Mouse (Mus musculus) telencephalon, adult 2 months (tissue): Measurements from ENCODE around the gene Ugcg.
A peak's percentile ranks its signal among the peaks of the same experiment; 100 is the strongest.

Experiments used
- DNase-seq: peaks from one replicate; pipeline ENCODE4 v3.0.0-alpha.2; 2011; ENCODE audit warnings: low read depth, low spot score

The Ugcg gene

GRCm38 (mm10) chr4:59189546-59190237 lies 635 bp downstream of the Ugcg start:
- peak; percentile 21 for DNase-seq

DNA sequence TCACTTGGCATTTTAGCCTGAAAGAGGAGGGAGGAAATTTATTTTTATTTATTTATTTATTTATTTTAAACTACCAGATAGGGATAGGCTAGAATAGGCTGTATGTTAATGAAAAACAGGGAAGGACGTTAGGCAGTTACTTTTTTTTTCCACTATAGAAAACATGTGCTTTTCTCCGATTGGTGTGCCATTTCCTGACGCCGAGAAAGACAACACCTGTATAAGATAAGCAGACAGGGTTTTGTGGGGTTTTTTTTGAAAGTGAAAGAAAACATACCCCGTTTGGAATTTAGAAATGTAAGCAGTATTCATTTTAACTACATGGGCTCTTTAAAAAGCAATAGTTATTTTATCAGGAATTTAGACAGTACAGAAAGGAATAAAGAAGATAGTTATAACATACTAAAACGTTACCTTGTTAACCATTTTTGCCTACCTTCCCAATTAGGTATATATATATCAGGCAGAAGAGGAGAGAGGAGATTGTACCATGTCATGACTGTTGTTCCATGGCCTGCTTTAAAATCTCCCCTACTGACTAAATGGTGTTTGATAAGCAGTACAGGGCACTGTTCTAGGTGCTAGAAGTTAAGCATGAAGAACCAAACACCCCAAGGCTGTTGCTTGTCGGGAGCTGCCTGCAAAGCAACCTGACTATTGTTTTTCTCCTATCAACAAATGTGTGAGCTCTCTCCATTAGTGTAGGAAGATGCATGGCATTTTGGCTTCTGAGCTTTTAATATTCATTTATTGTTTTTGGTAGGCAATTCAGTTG lies 1.8 kb downstream of the Ugcg start:
- DNase-seq = no peak

GRCm38 (mm10) chr4:59194731-59195496 lies 5.9 kb downstream of the Ugcg start:
- DNase-seq = no peak

DNA sequence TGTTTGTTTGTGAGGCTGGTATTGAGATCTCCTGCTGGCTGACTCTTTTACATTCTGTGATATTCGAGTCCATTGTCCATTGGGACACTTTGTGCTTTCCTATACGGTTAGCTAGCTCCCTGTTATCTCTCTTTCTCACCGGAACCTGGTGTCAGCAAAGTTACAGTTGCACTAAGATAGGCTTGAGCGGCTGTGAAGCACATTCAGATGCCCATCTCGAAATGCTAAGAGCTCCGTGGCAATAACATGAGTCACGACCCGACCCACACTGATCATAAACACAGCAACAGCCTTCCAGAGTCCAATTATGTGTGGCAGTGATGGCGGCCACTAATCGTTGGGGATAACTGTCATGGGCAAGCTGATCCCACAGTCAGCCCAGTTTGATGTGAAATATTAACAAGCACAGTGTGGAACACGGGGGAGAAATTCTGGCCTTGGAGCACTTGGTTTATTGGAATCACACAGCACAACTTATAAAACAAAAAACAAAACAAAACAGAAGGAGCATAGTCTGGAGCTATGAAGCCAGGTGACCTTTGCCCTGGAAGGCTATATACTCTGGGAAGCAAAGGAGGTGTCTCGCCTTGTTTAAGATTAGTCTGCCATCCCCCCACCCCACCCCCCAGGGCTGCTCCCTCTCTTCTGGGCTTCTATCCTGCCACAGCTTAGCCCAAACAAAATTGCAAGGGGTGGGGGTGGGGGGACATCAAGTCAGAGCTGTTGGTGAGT lies 7.5 kb downstream of the Ugcg start:
- DNase-seq = no peak

- DNase-seq = no peak
Observed at GRCm38 (mm10) chr4:59197078-59197424, 8.0 kb downstream of the Ugcg start.

DNA sequence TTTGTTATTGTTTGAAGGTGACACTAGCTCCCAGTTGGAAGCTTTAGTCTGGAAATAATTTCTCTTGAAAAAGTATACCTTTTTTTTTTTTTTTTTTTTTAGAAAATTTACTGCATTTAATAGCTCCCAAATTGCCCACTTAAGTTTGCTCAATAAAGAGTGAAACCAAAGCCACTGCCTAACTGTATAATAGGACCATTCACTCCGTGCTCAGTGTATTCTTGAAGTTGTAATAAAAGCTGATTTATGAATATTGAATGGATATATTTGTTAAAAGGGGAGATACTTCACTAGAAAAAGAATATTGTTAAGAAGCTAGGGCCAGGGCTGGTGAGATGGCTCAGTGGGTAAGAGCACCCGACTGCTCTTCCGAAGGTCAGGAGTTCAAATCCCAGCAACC lies 8.4 kb downstream of the Ugcg start:
- no peak for DNase-seq

DNA sequence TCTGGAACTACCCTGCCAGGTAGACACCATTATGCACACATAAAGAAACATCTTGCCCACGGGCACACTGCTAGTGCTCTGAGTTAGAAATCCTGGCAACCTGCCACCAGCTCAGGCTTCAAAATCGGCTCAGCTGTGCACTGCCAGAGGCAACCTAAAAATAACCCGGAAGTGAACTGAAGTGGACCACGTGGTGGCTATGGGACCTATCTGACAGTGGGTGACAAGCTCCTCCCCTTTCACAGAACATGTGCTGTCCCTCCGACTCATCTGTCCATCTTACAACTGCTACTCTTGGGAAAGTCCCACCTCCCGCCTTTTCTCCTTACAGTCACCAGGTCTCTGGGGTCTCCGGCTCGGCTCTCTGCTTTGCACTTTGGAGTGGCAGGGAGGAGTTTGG lies 10.3 kb downstream of the Ugcg start:
- DNase-seq = no peak

DNA sequence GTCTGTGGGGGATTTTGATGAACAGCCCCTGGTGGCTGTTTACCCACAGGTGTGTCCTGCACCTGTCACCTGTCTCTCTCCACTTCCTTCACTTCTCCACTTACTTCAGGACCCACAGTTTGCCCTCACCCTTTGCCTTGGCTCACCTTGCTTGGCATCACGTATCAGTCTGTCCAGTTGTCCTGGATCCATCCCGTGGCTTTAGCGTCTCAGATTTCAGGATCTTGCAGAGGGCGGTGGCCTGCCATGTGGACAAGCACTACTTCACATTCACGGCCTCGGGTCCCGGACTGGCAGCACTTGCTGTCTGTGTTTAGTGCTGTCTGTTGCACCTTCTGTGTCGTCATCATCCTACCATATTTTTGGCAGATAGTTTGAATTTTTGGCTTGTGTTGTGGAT lies 10.7 kb downstream of the Ugcg start:
- DNase-seq = no peak

- DNase-seq = no peak
Observed at GRCm38 (mm10) chr4:59200636-59201035, 11.6 kb downstream of the Ugcg start.

DNA sequence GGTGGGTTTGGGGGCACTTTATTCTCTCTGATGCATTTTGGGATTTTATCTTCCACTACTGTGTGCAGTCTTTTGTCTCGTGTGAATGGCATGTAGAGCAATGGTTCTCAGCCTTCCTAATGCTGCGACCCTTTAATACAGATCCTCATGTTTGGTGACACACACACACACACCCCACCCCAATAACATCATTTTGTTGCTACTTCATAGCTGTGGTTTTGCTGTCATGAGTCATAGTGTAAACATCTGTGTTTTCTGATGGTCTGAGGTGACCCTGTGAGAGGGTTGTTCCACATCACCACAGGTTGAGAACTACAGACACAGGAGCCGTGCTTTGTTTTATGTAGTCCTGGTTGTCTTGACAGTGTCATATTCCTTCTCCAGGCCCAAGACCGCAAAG lies 15.6 kb downstream of the Ugcg start:
- DNase-seq = no peak

DNA sequence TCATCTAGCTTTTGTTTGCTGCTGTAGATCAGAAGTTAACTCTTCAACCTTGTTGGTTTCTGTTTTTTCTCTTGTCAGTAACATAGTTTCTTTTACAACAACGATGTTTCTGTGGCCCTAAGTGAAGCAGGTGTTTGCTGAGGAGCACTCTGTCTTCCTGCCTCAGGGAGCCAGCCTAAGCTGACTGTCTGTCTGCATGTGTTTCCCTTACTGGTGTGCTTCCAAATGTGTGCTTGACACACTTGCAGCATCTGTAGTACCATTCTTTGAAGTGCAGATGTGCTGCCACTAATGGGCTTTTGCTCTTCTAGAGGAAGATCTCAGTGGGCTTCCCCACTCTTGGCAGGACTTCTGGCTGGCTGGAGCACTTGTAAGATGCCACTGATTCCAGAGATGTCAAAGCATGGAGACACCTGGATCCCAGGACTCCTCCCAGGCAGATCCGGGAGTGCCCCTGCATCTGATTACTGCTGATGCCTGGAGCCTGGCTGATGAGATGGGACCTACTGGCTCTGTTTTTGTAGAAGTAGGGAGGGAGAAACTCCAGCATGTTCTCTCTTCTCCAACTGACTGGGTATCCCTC lies 16.8 kb downstream of the Ugcg start:
- no peak for DNase-seq

- DNase-seq = no peak
Observed at GRCm38 (mm10) chr4:59206600-59206999, 17.5 kb downstream of the Ugcg start.

- no peak for DNase-seq
Observed at GRCm38 (mm10) chr4:59208607-59209006, 19.6 kb downstream of the Ugcg start.

DNA sequence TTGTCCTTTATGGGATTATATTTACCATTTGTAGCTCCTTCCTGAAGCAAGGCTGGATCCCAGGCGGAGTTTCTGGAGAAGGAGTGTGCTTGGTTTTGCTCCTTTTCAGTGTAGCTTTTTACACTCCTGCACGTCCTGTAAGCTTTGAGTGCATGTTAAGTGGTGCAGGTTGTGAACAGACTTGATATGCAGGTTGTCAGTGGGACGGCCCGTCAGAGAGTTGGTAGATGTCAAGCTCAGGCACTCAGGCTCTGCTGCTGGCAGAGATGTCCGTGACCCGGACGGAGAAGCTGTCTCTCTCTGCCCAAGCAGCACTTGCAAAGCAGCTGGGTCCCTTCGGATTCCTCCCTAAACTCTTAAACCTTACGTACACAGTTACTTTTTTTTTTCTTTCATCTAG lies 22.1 kb downstream of the Ugcg start:
- DNase-seq = no peak

GRCm38 (mm10) chr4:59213833-59214232 lies 24.8 kb downstream of the Ugcg start:
- DNase-seq = no peak

DNA sequence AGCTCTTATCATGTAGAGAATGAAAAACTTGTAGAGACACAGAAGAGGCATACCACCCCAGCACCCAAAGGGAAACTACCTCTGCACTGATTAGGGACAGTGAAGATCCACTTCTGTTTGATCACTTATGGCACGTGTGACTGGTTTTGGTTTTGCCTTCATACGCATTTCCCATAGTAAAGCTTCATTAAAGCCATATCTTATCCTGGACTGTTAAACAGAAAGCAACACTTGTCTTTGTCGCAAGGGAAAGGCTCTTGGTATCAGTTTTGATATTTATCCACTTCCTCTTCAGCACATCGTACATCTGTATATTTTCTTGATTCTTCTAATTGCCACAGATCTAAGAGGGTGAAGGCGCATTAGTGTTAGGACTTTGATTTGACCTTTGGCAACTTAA lies 25.6 kb downstream of the Ugcg start:
- DNase-seq = no peak

- DNase-seq = no peak
Observed at GRCm38 (mm10) chr4:59215585-59215984, 26.5 kb downstream of the Ugcg start.

DNA sequence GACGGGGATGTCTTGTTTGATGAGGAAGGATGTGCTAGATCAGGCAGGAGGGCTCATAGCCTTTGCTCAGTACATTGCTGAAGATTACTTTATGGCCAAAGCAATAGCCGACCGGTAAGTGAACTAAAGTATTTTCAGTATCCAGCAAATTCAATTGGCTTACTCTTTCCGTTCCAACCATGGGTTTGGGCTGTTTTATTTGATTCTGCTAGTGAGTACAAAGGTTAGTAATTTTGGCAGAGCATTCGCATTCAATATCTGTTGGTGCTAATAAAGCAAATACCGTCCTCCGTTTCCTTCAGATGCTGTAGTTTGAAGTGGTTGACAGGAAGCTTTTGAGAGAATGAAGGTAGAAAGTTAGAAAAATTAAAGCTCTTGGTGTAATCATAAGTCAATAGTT lies 28.0 kb downstream of the Ugcg start:
- DNase-seq = no peak

- DNase-seq = no peak
Observed at GRCm38 (mm10) chr4:59218154-59218553, 29.1 kb downstream of the Ugcg start.

DNA sequence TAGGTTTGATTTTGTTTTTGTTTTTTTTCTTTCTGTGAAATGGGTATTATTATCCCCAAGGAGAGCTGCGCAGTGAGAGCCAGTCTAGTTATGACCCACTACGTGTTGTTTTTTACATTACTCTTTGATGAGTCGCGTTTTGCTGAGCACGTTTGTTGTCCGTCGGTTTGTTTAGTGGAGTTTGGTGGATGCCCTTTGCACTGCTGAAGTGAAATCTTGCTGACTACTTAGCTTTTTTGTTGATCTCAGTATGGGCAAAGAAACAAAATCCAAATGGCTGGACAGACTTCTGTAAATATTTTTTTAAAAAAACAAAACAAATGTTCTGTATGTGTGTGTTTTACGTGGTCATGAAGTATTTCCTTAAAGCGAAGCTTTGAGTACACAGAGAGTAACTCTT lies 33.2 kb downstream of the Ugcg start:
- DNase-seq = no peak

DNA sequence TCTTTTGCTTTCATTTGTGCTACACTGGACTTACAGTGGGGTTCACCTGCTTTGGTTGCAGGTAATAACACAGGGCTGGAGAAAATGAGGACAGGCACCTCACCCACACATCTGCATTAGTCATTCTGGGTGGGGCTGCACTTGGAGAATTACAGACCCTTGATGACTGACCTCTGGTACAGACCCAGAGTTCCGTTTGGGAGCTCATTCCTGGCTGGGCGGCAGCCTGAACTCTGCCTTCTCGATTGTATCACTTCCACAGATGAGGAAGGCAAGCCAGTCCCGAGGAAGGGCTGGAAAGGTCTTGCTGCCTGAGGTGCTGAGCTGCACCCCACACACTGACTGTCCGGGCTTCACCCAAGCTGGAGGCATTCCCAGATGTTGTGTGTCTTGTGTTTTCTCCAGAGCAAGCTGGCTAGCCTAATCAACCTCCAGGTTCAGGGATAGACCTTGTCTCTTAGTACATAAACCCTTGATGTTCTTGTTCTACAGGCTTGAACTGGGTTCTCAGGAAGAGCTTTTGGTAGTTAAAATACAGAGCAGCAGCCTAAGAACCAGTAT lies 34.1 kb downstream of the Ugcg start:
- no peak for DNase-seq
